In the genomic region with DNA sequence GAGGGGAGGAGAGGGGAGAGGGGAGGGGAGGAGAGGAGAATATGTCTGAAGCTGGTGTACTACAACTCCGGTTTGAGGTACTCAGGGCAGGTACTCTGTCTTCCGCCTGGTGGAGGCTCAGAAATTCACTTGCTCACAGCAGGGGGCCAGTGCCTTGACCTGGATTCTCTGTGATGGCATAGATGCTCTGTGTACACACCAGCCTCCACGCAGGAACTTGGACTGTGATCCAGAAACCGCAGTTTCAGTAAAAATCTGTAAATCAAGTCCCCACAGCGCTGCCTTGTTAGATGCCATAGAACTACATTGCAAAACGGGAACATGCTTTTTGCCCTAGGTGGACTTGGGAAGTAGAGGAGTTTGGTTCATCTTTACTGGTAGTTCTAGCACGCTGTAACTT, we compare ENCODE assay signal across 14 mouse cellular contexts. TPM values are rescaled to one million over a fixed set of nuclear protein-coding genes. Genes with fewer than 3 reads are reported as not detected.
DNase-seq lines count a peak whose midpoint lies in the region; ATAC-seq and TF ChIP-seq lines count a peak whose summit lies in the region.
"Had no signal": no experiment of that assay in that cellular context is flagged by ENCODE, and none has a peak within 500 bp of the region (broad histone marks: within the 10 kb centered on the region; RNA-seq: fewer than 3 reads in every experiment).

No protein-coding gene starts in this region.

- H3K27ac ChIP-seq in kidney, adult 2 months (ENCODE audit: insufficient read depth, low read depth, low read length): no peak overlapping the region
- H3K27ac ChIP-seq in kidney, embryonic 16.5 days (ENCODE audit: low read length): no peak overlapping the region
- H3K27ac ChIP-seq: left cerebral cortex, adult 2 months; limb, embryonic 13.5 days had no signal

- peak; percentile 63 to 64 for DNase-seq in adrenal gland, postnatal 36 days
- no peak for DNase-seq in adrenal gland, postnatal 10 days
- DNase-seq in kidney, adult 2 months: peak; percentile 67
- peak; percentile 56 for DNase-seq in kidney, postnatal 14 days
- peak; percentile 55 for DNase-seq in retina, postnatal 1 day
- DNase-seq in frontal cortex, postnatal 10 days (ENCODE audit: low spot score in 2 of 2): no peak
- DNase-seq: heart, adult 18-20 months; heart, postnatal 10 days; lung, postnatal 14 days; midbrain, embryonic 14.5 days had no signal

- 49% methylated on average over 7 of the region's 7 CpGs for WGBS in kidney, adult 2 months
- WGBS in kidney, embryonic 16.5 days: 69% methylated on average over 7 of the region's 7 CpGs

- TF ChIP-seq CTCF in kidney, adult 2 months (conservative IDR thresholded peaks at IDR 0.05; ENCODE audit: insufficient read depth, insufficient read length, low read depth, low read length): peak; percentile 30; the same call in 1 of the 2 replicates

- H3K9ac ChIP-seq in kidney, embryonic 16.5 days (replicated peaks; ENCODE audit: low read length): no peak overlapping the region
- H3K9ac ChIP-seq: limb, embryonic 13.5 days had no signal

- no peak for ATAC-seq in kidney, embryonic 16.5 days (ENCODE audit: low FRiP score, low TSS enrichment)
- ATAC-seq in inflammation-experienced regulatory T-cells, adult 6 months: no peak

- no peaks in the 10 kb centered on the region for H3K36me3 ChIP-seq in kidney, adult 2 months (ENCODE audit: control insufficient read depth, insufficient read depth, low read length)
- no peaks in the 10 kb centered on the region for H3K36me3 ChIP-seq in kidney, embryonic 16.5 days (ENCODE audit: insufficient read depth, low read length)
- H3K36me3 ChIP-seq: limb, embryonic 13.5 days had no signal

- H3K4me2 ChIP-seq in kidney, embryonic 16.5 days (replicated peaks; ENCODE audit: low read depth, low read length): no peak overlapping the region
- H3K4me2 ChIP-seq: limb, embryonic 13.5 days had no signal

- no peaks in the 10 kb centered on the region for H3K27me3 ChIP-seq in kidney, adult 2 months (replicated peaks; ENCODE audit: control insufficient read depth, insufficient read depth, low read length)
- H3K27me3 ChIP-seq in kidney, embryonic 16.5 days (ENCODE audit: insufficient read depth, low read length): no peaks in the 10 kb centered on the region
- H3K27me3 ChIP-seq: limb, embryonic 13.5 days had no signal

- H3K4me3 ChIP-seq in kidney, adult 2 months (ENCODE audit: insufficient read depth, low read depth, low read length): no peak overlapping the region
- H3K4me3 ChIP-seq in kidney, embryonic 16.5 days (ENCODE audit: low read length): no peak overlapping the region
- H3K4me3 ChIP-seq: left cerebral cortex, adult 2 months; limb, embryonic 13.5 days had no signal

- H3K9me3 ChIP-seq in kidney, embryonic 16.5 days (ENCODE audit: low read length): no peaks in the 10 kb centered on the region
- H3K9me3 ChIP-seq: limb, embryonic 13.5 days had no signal

- TF ChIP-seq POLR2A in kidney, adult 2 months (IDR thresholded peaks at IDR 0.05; ENCODE audit: low read depth, low read length): no peak

- peaks cover 12% of the 10 kb centered on the region; the same call in 1 of the 2 replicates for H3K4me1 ChIP-seq in kidney, adult 2 months (ENCODE audit: control insufficient read depth, insufficient read depth, low read length)
- H3K4me1 ChIP-seq in kidney, embryonic 16.5 days (ENCODE audit: insufficient read depth, low read length): peaks cover 14% of the 10 kb centered on the region
- H3K4me1 ChIP-seq: limb, embryonic 13.5 days had no signal

RNA-seq across cellular contexts. Expression of gene Id2, which starts 44.4 kb away (rescaled TPM):
- 100 to 1,000 TPM; 247 to 491 TPM for total RNA-seq in adrenal gland, postnatal 36 days (2021)
- total RNA-seq in adrenal gland, postnatal 10 days (2021): 100 to 1,000 TPM; 295 to 323 TPM
- 476 and 599 TPM in 2 replicates for polyA plus RNA-seq in kidney, adult 2 months (2012; rRNA removed)
- polyA plus RNA-seq in kidney, embryonic 16.5 days (2015; fragmentation: Nextera tagmentation; extraction: Ambion mirVana): 474 and 534 TPM in 2 replicates
- 1,000 to 10,000 TPM in 1 of 3 experiments, 100 to 1,000 TPM in 2; 414 to 1,496 (median 414) TPM for polyA plus RNA-seq in inflammation-experienced regulatory T-cells, adult 6 months (2017; shearing (Covaris generic))

Comparison
In these comparisons a context has a peak if more than half of its experiments do, and no peak if none do; other contexts are left out.
1. DNase-seq: peak in adrenal gland, postnatal 36 days (2 of 2), kidney, adult 2 months (single experiment), kidney, postnatal 14 days (single experiment) and retina, postnatal 1 day (single experiment); none in adrenal gland, postnatal 10 days (single experiment) and frontal cortex, postnatal 10 days (0 of 2).